Mouse (Mus musculus) heart, embryonic 13.5 days (tissue): ENCODE data around the gene Zzef1. TPM values are rescaled to one million over a fixed set of nuclear protein-coding genes. Genes with fewer than 3 reads are reported as not detected.
A peak's percentile ranks its signal among the peaks of the same experiment; 100 is the strongest.

Experiments used
- ATAC-seq: fragments of 200-750 bp; cut with Nextera tagmentation; 2 replicates; pipeline ENCODE4 v1.8.0; 2017; ENCODE audit warnings: moderate TSS enrichment; ENCODE audit not compliant: insufficient number of reproducible peaks, low FRiP score, low TSS enrichment; ENCODE audit errors: extremely low read depth
- H3K27ac ChIP-seq: fragments of 300-500 bp; sonication (generic); replicated peaks from 2 replicates; pipeline ENCODE4 v1.5.1; 2015; ENCODE audit warnings: moderate library complexity, mild to moderate bottlenecking, inconsistent platforms
- H3K27me3 ChIP-seq: fragments of 300-500 bp; sonication (generic); replicated peaks from 2 replicates; pipeline ENCODE4 v1.6.1; 2015; ENCODE audit warnings: mild to moderate bottlenecking, inconsistent platforms
- H3K36me3 ChIP-seq: fragments of 300-500 bp; sonication (generic); 2 replicates; pipeline ENCODE4 v1.6.1; 2015; ENCODE audit warnings: mild to moderate bottlenecking, inconsistent platforms
- H3K4me1 ChIP-seq: fragments of 300-500 bp; sonication (generic); 2 replicates; pipeline ENCODE4 v1.6.1; 2015; ENCODE audit warnings: inconsistent platforms
- H3K4me2 ChIP-seq: fragments of 300-500 bp; sonication (generic); 2 replicates; pipeline ENCODE4 v1.6.1; 2015; ENCODE audit warnings: inconsistent platforms, mild to moderate bottlenecking, moderate library complexity
- H3K4me3 ChIP-seq: fragments of 300-500 bp; sonication (generic); 2 replicates; pipeline ENCODE4 v1.5.1; 2015; ENCODE audit warnings: moderate library complexity, mild to moderate bottlenecking, inconsistent platforms
- H3K9ac ChIP-seq: fragments of 300-500 bp; sonication (generic); 2 replicates; pipeline ENCODE4 v1.6.1; 2015; ENCODE audit warnings: inconsistent platforms, mild to moderate bottlenecking, moderate library complexity
- H3K9me3 ChIP-seq: fragments of 300-500 bp; sonication (generic); 2 replicates; pipeline ENCODE4 v1.6.1; 2016; ENCODE audit warnings: inconsistent platforms
- WGBS: fragments of 180-500 bp; shearing (Covaris S2); methylation state at CpG from one replicate; pipeline ENCODE4 v1.1.7; 2015; ENCODE audit warnings: mixed read lengths; 5-methylcytosine and 5-hydroxymethylcytosine counted together
- polyA plus RNA-seq: library from polyadenylated mRNA; unstranded; fragments of >200 nt; fragmentation: Nextera tagmentation; extraction: Ambion mirVana; gene quantifications from 2 replicates; pipeline ENCODE4 v1.2.1, GENCODE M21; 2015

Gene Zzef1
- polyA plus RNA-seq, 1 experiment from 2014 or later, result 5.9 TPM

GRCm38 (mm10) chr11:72946560-72947119 lies 150.6 kb downstream of the Zzef1 start:
- Histone ChIP-seq H3K27ac (peak overlapping the region; percentile 65), H3K9ac (no peak overlapping the region), H3K4me2 (peak overlapping the region; percentile 31; the same call in 1 of the 2 replicates), H3K27me3 (peaks cover 24% of the 10 kb centered on the region), H3K4me3 (no peak overlapping the region), H3K4me1 (peaks cover 36% of the 10 kb centered on the region), H3K36me3 (no peaks in the 10 kb centered on the region), H3K9me3 (peaks cover 6% of the 10 kb centered on the region; the same call in 1 of the 2 replicates)
- WGBS, result 32% methylated on average over 6 of the region's 6 CpGs
- no peak for ATAC-seq

GRCm38 (mm10) chr11:72947840-72948239 lies 151.8 kb downstream of the Zzef1 start:
- H3K27ac ChIP-seq, result no peak overlapping the region
- no peak for ATAC-seq
- H3K36me3 ChIP-seq, result no peaks in the 10 kb centered on the region
- H3K9me3 ChIP-seq, result peaks cover 6% of the 10 kb centered on the region; the same call in 1 of the 2 replicates
- peaks cover 48% of the 10 kb centered on the region for H3K4me1 ChIP-seq
- H3K4me3 ChIP-seq, result no peak overlapping the region
- H3K27me3 ChIP-seq, result peaks cover 18% of the 10 kb centered on the region
- H3K9ac ChIP-seq, result no peak overlapping the region
- WGBS, result 67% methylated on average over 11 of the region's 11 CpGs
- H3K4me2 ChIP-seq, result no peak overlapping the region

GRCm38 (mm10) chr11:72948254-72948653 lies 152.2 kb downstream of the Zzef1 start:
- WGBS, result 69% methylated on average over 7 of the region's 7 CpGs
- no peak overlapping the region for H3K9ac ChIP-seq
- peaks cover 15% of the 10 kb centered on the region for H3K27me3 ChIP-seq
- H3K36me3 ChIP-seq, result no peaks in the 10 kb centered on the region
- no peak overlapping the region for H3K4me3 ChIP-seq
- H3K4me2 ChIP-seq, result no peak overlapping the region
- no peak overlapping the region for H3K27ac ChIP-seq
- peaks cover 6% of the 10 kb centered on the region; the same call in 1 of the 2 replicates for H3K9me3 ChIP-seq
- H3K4me1 ChIP-seq, result peaks cover 52% of the 10 kb centered on the region
- no peak for ATAC-seq

- Histone ChIP-seq H3K4me1 (peaks cover 56% of the 10 kb centered on the region), H3K4me3 (no peak overlapping the region), H3K4me2 (no peak overlapping the region), H3K9ac (no peak overlapping the region), H3K27me3 (peaks cover 11% of the 10 kb centered on the region), H3K9me3 (peaks cover 6% of the 10 kb centered on the region; the same call in 1 of the 2 replicates), H3K36me3 (no peaks in the 10 kb centered on the region), H3K27ac (peak overlapping the region; percentile 76)
- 50% methylated on average over 22 of the region's 22 CpGs for WGBS
- ATAC-seq, result no peak
Measured at GRCm38 (mm10) chr11:72951137-72952000, 155.3 kb downstream of the Zzef1 start.

DNA sequence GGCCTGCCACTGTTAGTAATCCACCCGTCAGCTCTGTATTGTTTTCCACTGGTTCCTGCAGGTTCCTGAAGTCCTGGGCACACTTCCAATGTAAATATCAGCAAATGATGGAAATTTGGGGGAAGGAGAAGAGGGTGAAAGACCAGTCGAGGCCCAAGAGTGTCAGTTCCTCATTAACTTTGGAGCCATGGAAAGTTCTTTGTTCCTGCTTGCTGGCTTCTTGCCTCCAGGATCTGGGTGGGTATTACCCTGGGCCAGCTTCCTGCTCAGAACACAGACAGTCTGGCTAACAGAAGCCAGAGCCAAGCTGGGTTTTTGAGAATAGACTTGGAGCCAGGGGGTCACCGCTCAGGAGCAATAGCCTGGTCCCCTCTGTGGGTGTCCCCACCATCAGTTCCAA lies 156.2 kb downstream of the Zzef1 start:
- no peak for ATAC-seq
- peaks cover 49% of the 10 kb centered on the region for H3K4me1 ChIP-seq

DNA sequence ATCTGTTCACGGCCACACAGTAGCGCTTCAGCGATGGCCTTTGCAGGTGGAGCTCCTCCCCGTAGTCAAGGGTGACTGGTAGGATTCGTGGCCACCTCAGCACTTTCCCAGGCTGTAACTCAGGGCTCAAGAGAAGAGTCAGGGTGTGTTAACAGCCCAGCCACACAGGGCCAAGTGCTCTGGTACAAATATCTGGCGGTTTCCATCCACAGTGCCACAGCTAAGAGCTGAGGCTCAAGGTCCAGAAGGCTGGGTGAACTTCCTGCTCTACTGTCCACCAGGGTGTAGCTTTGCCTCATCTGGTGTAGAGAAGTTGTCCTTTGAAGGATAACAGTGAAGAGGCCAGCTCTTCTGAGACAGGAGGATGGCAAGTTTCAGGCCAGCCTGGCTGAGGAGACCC lies 156.7 kb downstream of the Zzef1 start:
- peak overlapping the region; percentile 37; the same call in 1 of the 2 replicates for H3K9ac ChIP-seq
- H3K4me1 ChIP-seq, result peaks cover 49% of the 10 kb centered on the region
- no peak for ATAC-seq
- H3K27ac ChIP-seq, result peak overlapping the region; percentile 76
- H3K36me3 ChIP-seq, result no peaks in the 10 kb centered on the region
- H3K9me3 ChIP-seq, result peaks cover 6% of the 10 kb centered on the region; the same call in 1 of the 2 replicates
- H3K4me2 ChIP-seq, result no peak overlapping the region
- no peak overlapping the region for H3K4me3 ChIP-seq
- WGBS, result 77% methylated on average over 6 of the region's 6 CpGs
- H3K27me3 ChIP-seq, result peaks cover 9% of the 10 kb centered on the region

More for the DNA sequence above, 156.2 kb downstream of the Zzef1 start:
- 49% methylated on average over 3 of the region's 3 CpGs for WGBS
- H3K36me3 ChIP-seq, result no peaks in the 10 kb centered on the region
- peaks cover 6% of the 10 kb centered on the region; the same call in 1 of the 2 replicates for H3K9me3 ChIP-seq
- H3K27ac ChIP-seq, result peak overlapping the region; percentile 76
- no peak overlapping the region for H3K9ac ChIP-seq
- no peak overlapping the region for H3K4me3 ChIP-seq
- no peak overlapping the region for H3K4me2 ChIP-seq
- H3K27me3 ChIP-seq, result peaks cover 11% of the 10 kb centered on the region

DNA sequence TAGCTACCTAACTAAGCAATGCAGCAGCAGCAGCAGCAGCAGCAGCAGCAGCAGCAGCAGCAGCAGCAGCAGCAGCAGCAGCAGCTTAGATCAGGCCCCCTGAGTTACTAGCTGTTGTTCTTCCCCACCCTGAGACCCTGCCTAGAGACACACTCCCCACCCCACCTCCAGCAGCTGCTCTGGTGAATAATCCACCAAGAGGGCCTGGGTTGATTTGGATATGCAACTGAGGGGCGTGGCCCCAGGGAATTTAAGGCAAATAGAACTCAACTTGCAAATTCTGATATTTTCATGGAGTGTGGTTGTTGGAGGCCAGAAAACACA lies 157.1 kb downstream of the Zzef1 start:
- H3K36me3 ChIP-seq, result no peaks in the 10 kb centered on the region
- H3K4me2 ChIP-seq, result no peak overlapping the region
- H3K9ac ChIP-seq, result peak overlapping the region; percentile 37; the same call in 1 of the 2 replicates
- H3K27me3 ChIP-seq, result peaks cover 5% of the 10 kb centered on the region
- no peak for ATAC-seq
- peaks cover 49% of the 10 kb centered on the region for H3K4me1 ChIP-seq
- peak overlapping the region; percentile 76 for H3K27ac ChIP-seq
- no peak overlapping the region for H3K4me3 ChIP-seq
- peaks cover 6% of the 10 kb centered on the region; the same call in 1 of the 2 replicates for H3K9me3 ChIP-seq
- 76% methylated on average over 1 of the region's 1 CpGs for WGBS

DNA sequence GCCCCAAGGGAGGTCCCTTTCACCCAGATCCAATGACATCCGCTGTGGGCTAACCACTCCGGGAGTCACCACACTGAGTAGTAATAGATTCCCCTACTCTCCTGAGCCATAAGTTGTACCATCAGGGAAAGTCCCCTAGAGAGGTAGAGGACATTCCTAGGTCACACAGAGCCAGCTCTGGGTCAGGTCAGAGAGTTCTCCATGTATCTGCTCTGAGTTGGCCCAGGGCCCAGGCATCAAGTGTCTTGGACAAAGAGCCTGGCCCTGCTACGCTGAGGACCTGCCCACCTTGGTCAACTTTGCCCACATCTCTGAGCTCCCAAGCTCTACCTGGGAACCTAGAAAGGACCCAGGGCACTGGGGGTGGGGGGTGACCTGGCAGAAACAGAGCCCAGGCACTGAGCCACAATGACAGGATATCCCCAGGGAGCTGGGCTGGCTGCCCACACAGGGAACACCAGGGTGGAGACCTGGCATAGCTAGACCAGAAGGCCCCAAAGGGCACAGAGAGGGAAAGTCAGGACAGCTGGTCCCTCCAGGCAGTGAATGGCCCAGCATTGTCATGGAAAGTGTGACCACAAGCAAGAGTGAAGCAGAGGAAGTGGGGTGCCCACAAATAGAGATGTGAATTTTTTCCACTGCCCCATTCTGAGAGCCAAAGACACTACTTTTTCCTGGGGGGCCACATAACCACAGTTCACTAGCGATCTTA lies 157.6 kb downstream of the Zzef1 start:
- WGBS, result 66% methylated on average over 4 of the region's 4 CpGs
- Histone ChIP-seq H3K4me1 (peaks cover 49% of the 10 kb centered on the region), H3K4me2 (no peak overlapping the region), H3K27me3 (no peaks in the 10 kb centered on the region; the same call in 1 of the 2 replicates), H3K4me3 (no peak overlapping the region), H3K36me3 (no peaks in the 10 kb centered on the region), H3K9ac (no peak overlapping the region), H3K9me3 (peaks cover 6% of the 10 kb centered on the region; the same call in 1 of the 2 replicates), H3K27ac (peak overlapping the region; percentile 76)
- 0 out of 2 replicates have a peak, but pooled peaks have one; percentile 29 for ATAC-seq

GRCm38 (mm10) chr11:72954216-72954615 lies 158.2 kb downstream of the Zzef1 start:
- WGBS, result 84% methylated on average over 4 of the region's 4 CpGs
- Histone ChIP-seq H3K27me3 (peaks cover 4% of the 10 kb centered on the region), H3K4me2 (no peak overlapping the region), H3K27ac (no peak overlapping the region), H3K9ac (no peak overlapping the region), H3K4me1 (peaks cover 49% of the 10 kb centered on the region), H3K9me3 (peaks cover 6% of the 10 kb centered on the region; the same call in 1 of the 2 replicates), H3K4me3 (no peak overlapping the region), H3K36me3 (no peaks in the 10 kb centered on the region)
- ATAC-seq, result no peak

- Histone ChIP-seq H3K36me3 (no peaks in the 10 kb centered on the region), H3K4me3 (no peak overlapping the region), H3K9me3 (no peaks in the 10 kb centered on the region), H3K9ac (no peak overlapping the region), H3K27ac (peak overlapping the region; percentile 8; the same call in 1 of the 2 replicates), H3K4me2 (no peak overlapping the region), H3K4me1 (peaks cover 54% of the 10 kb centered on the region), H3K27me3 (peaks cover 17% of the 10 kb centered on the region)
- ATAC-seq, result no peak
- 33% methylated on average over 5 of the region's 5 CpGs for whole genome bisulfite sequencing
Measured at GRCm38 (mm10) chr11:72955339-72955974, 159.4 kb downstream of the Zzef1 start.

DNA sequence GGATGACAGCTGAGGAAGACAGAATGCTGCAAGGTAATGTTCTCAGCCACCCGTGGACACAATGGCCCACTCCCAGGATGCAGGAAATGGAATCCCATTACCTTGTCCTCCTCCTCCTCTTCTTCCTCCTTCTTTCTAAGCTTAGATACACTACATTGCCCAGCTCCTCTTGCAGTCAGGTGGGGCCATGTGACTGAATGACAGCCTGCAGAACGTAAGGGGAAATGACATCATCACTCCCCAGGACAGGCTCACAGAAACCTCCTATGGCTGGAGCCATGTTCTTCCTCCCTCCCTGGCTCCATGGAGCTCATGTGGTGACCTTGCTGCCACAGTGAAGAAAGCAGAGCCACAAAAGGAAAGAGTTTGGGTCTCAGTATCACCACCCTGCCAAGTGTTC lies 161.3 kb downstream of the Zzef1 start:
- H3K4me3 ChIP-seq, result no peak overlapping the region
- no peak overlapping the region for H3K27ac ChIP-seq
- no peaks in the 10 kb centered on the region for H3K9me3 ChIP-seq
- H3K4me2 ChIP-seq, result no peak overlapping the region
- H3K36me3 ChIP-seq, result no peaks in the 10 kb centered on the region
- WGBS, result 45% methylated on average over 2 of the region's 2 CpGs
- H3K27me3 ChIP-seq, result peaks cover 36% of the 10 kb centered on the region
- H3K4me1 ChIP-seq, result peaks cover 54% of the 10 kb centered on the region
- H3K9ac ChIP-seq, result no peak overlapping the region
- ATAC-seq, result no peak
